Mouse (Mus musculus): ENCODE measurements around the gene Zfp579. TPM values are rescaled to one million over a fixed set of nuclear protein-coding genes. Genes with fewer than 3 reads are reported as not detected.
A peak's percentile ranks its signal among the peaks of the same experiment; 100 is the strongest.
"Not testable (repeated sequence)": the region's sequence is repeated elsewhere in the genome, so short reads cannot be mapped to it uniquely, and the experiment has no call there.

The Zfp579 gene
- total RNA-seq, 4 experiments from 2014 or later: 23.3 to 31.7 (median 25.0) TPM

- peak; percentile 82 to 93 for DNase-seq (ENCODE audit: low spot score in 2 of 2)
These were observed 19.4 kb upstream of the Zfp579 start, which contains the start of gene Gm44973 for GRCm38 (mm10) chr7:5015118-5016001. Gene Gm44973 (plus strand): TSS chr7:5015496.

DNA sequence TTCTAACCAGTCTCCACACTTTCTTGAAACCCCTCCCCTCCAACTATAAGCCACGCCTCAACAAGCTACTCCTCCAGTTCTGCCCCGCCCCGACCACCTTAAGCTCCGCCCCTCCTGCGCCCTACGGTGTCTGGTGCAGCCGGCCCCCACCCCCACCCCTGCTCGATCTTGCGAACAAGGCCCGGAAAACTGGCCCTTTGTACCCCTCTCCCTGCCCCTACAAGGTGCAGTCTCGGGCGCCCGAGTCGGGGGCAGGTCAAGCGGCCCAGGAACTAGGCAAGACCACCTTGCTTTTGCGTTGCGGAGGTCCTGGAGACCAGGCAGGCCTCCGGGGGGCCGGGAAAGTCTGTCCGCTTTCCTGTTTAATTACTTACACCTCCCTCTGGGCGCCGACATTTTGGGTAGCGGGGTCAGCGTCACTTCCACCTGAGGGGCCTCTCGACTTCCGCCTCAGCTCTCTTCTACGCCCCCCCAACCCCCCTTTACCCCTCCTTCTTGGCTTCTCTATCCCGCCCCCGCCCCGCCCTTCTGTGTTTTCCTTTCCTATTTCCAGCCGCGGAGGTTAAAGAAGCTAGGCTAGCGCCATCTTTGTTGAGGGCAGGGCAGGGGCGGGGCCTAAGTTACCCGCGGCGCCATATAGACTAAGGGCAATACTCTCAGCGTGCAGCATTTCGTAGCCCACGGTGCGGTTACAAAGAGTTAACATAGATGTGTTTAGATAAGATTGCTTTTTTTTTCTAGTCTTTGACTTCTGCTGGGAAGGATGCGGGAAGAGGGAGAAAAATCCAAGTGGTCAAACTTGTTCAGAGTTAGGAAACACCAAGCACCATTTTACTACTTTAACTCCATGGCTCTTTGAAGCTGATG lies 18.5 kb upstream of the Zfp579 start, which contains the start of the genes Zfp524 and Fiz1:
Gene Zfp524, plus strand, starts transcription at position 165 of the 867 bp plus-strand sequence.
Gene Fiz1, minus strand, starts transcription at position 447 of the 867 bp plus-strand sequence.
- DNase-seq (ENCODE audit: low spot score in 2 of 2): peak; percentile 95 to 96

DNA sequence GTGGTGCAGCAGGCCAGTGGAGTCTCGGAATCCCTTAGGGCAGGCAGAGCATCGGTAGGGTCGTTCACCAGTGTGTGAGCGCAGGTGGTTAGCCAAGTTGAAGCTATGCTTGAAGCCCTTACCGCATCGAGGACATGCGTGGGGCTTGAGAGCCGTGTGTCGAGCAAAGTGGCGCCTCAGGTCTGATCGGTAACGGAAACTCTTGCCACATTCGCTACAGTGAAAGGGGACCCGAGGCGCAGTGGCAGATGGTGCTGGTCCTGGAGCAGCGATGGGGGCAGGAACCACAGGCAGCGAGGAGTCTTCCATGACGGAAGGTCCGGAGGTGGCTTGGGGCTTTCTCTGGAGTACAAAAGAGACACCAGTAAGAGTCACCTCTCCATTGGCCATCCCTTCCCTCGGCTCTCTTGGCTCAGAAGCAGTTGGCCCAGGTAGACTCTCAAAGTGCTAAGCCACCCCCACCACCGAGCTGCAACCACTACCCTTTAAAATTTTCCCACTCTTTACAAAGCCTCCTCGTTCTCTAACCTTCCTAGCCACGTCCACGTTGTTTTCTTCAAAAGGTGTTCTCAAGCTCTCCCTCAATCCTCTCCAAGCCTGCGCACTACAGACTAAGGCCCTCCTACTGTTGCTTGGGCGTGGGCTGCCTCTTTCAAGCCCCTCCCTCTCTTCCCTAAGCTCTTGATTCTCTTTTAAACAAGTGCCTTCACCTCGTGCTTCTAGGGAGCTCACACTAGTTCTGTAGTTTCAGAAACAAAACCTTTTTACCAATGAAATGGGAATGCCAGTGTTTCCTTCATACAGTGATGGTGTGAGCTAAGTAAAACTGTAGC lies 16.9 kb upstream of the Zfp579 start:
- DNase-seq (ENCODE audit: low spot score in 2 of 2): no peak

GRCm38 (mm10) chr7:5008229-5008628 lies 12.3 kb upstream of the Zfp579 start:
- no peak for DNase-seq (ENCODE audit: low spot score in 2 of 2)

DNA sequence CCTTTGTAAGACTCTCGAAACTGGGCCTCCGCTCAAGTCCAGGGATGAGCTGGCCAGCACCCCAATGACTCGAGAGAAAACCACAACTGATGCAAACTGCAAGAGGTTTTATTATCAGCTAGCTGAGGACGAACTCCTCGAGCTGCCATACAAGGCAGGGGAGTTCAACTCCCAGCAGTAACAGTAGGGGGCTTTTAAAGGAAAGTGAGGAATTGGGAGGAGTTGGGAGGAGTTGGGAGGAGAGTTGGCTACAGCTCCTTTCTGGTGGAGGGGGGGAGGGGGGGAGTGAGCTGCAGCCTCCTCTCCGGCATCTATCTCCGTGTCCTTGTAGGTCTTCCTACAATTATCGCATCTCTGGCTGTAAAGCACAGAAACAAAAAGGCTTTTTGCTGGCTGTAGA lies 6.9 kb upstream of the Zfp579 start:
- DNase-seq (ENCODE audit: low spot score in 2 of 2): not testable (repeated sequence)

DNA sequence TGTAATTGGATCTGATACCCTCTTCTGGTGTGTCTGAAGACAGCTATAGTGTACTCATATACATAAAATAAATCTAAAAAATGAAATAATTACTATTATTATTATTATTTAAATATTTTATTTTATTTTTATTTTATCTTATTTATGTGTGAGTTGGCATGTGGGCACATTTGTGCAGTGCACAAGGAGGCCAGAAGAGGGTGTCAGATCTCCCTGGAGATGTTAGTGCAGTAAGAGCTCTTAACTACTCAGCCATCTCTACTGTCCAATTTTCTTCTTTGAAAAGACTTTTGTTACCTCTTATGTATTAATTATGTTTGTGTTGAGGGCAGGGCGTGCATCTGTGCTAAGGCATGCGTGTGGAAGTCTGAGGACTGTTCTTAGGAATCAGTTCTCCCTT lies 3.9 kb upstream of the Zfp579 start:
- DNase-seq (ENCODE audit: low spot score in 2 of 2): no peak

GRCm38 (mm10) chr7:4996934-4997333 lies 976 bp upstream of the Zfp579 start:
- no peak for DNase-seq (ENCODE audit: low spot score in 2 of 2)

DNA sequence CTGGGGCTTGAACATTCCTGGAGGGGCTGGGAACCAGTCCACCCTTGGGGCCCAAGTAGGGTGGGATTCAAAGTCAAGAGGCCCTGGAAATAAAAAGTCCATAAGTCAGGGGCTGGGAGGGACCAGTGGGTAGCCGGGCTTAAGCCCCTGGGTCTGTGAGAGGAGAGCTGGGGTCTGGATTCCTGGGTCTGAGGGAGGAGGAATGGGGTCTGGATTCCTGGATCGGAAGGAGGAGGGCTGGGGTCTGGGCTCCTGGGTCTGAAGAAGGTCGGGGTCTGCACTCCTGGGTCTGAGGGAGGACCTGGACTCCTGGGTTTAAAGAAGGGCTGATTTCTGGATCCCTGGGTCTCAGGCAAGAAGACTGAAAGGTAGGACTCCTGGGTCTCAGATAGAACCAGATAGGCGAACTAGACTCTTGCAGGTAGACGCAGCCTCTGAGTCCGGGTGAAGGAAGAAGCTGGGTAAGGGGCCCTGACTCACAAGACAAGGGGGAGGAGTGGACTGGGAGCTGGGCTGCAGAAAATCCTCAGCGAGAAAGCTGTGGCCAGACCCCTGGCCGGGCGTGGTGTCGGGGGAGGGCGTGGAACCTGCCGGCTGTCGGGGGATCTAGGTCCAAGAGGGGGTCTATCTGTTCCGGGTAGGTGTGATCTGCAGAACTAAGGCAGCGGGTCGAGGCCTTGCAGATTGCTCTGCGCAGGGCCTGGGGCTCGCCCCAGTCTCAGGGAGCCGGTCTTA lies 523 bp downstream of the Zfp579 start:
- DNase-seq (ENCODE audit: low spot score in 2 of 2): peak in 1 of 2 experiments; percentile 21

GRCm38 (mm10) chr7:4993999-4994788 lies 1.8 kb downstream of the Zfp579 start:
- DNase-seq (ENCODE audit: low spot score in 2 of 2): peak in 1 of 2 experiments; percentile 12

- DNase-seq (ENCODE audit: low spot score in 2 of 2): peak in 1 of 2 experiments; percentile 23
These were observed 2.5 kb downstream of the Zfp579 start for GRCm38 (mm10) chr7:4993347-4993998.

GRCm38 (mm10) chr7:4988250-4988649 lies 7.7 kb downstream of the Zfp579 start:
- DNase-seq (ENCODE audit: low spot score in 2 of 2): no peak

- DNase-seq (ENCODE audit: low spot score in 2 of 2): no peak
These were observed 19.1 kb downstream of the Zfp579 start for GRCm38 (mm10) chr7:4976832-4977231.

DNA sequence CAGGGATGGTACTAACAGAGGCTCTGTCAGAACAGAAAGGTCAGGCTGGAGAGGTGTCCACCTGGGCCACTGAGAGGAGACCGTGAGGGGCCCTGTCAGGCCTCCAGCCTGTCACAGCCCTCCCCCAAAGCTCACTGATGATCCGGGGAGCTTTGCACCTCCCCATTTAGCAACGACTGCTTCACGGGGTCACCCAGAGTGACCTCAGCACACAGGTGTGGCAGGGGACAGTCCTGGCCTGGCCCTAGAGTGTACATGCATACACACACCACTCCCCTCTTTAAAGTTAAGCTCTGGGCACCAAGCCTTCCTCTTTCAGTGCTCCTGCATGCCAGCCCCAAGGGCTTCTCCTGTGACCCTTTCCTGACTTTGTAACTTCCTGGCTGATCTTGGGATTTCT lies 20.5 kb downstream of the Zfp579 start:
- no peak for DNase-seq (ENCODE audit: low spot score in 2 of 2)

- DNase-seq (ENCODE audit: low spot score in 2 of 2): no peak
These were observed 23.5 kb downstream of the Zfp579 start for GRCm38 (mm10) chr7:4972321-4973047.

DNA sequence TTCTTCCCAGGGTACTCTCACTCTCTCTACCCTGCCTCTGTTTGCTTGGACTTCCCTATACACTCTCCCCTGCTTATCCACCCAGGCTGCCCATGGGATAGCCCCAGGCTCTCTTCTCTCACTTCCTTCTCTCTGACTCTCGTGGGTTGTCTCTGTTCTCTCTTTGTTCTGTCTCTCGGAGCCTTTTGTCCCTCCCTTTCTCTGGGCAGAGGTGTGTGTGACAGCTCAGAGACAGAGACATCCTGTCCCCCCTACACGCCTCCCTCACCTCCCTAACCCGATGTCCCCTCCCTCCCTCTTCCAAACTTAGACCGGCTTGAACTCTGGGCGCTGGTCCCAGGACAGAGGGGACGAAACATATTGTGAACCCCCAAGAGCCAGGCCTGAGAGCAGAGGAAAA lies 24.2 kb downstream of the Zfp579 start:
- no peak for DNase-seq (ENCODE audit: low spot score in 2 of 2)

DNA sequence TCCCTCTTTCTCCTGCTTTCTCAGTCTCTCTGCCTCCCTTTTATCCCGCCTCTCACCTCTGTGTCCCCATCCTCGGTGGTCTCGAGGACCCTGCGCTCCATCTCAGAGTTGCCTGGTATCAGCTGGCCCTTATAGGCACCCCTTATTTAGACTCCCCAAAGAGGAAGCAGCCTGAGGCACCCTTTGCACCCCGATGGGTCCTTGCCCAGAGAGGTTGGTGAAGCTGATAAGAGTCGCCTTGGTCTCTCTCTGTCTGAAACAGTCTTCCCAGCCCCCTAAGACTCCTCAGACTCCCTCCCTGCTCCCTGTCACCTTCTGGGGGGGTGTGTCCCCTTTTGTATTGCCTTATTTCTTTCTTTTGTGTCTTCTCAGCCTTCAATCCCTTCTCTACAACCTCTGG lies 24.9 kb downstream of the Zfp579 start, which contains the start of gene Sbk3:
Gene Sbk3, minus strand, starts transcription at position 101 of the 400 bp plus-strand sequence.
- no peak for DNase-seq (ENCODE audit: low spot score in 2 of 2)

- DNase-seq (ENCODE audit: low spot score in 2 of 2): no peak
These were observed 31.0 kb downstream of the Zfp579 start for GRCm38 (mm10) chr7:4964988-4965387.

DNA sequence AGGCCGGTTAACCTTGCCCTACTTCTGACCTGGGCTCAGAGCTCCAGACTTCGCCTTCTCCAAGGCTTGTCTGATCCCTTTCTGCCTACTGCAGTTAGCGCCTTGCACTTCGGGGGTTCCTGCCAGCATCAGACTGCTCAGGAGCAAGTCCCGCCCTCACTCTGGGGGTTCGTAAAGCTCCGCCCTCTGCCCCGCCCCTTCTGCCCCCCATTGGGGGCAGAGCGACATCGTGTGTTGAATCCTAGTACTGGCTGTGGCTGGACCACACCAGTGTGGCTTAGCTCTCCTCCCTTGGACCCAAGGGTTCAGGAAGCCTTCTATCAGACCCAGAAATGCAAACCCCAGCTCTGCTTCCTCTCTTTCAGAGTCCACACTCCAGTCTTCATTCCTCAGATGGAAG lies 31.7 kb downstream of the Zfp579 start, which contains the start of gene Sbk2:
Gene Sbk2, minus strand, starts transcription at position 135 of the 400 bp plus-strand sequence.
- peak; percentile 47 to 51 for DNase-seq (ENCODE audit: low spot score in 2 of 2)

All from left cerebral cortex, adult 8-10 months (tissue).